Mouse (Mus musculus): ENCODE results near the gene C87436.
A peak's percentile ranks its signal among the peaks of the same experiment; 100 is the strongest.

The C87436 gene

GRCm38 (mm10) chr6:86431531-86431930, 6.6 kb upstream of the C87436 start:
- no peak for DNase-seq

- no peak for DNase-seq
Observed at GRCm38 (mm10) chr6:86433696-86434095, 4.5 kb upstream of the C87436 start.

DNA sequence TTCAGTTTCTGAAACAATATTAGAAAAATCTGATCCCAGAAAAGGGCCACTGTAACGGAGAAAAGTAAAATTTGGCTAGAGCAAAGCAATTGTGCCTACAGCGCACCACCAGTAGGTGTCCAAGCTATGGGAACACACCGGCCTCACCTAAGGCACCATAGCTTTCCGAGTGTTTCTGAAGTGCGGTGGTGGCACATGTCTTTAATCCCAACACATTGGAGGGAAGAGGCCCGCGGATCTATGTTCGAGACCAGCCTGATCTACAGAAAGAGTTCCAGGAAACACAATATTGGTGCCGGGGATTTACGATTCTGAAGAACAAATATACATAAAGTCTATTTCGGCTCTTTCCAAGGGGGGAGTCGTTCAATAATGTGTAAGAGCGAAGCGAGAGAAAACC, 463 bp upstream of the C87436 start:
- DNase-seq, result peak; percentile 57 to 72

- no peak for DNase-seq
Observed at GRCm38 (mm10) chr6:86439119-86439496, 934 bp downstream of the C87436 start.

DNA sequence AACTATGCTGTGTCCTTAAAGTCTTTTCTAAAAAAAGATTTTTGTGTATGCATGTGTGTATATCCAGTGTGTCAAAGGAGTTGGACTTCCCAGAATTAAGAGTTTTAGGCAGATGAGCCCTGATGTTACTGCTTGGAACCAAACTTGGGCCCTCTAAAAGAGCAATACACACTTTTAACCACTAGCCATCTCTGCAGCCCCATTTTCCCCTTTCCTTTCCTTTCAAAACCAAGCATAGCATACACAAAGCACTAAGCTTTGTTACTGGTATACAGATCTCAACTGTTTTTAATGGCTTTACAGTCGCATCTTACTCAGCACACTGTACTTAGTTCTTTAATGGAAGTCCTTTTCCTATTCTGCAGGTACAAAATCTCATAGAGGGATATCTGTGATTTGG, 1.4 kb downstream of the C87436 start:
- DNase-seq, result no peak

- DNase-seq, result no peak
Observed at GRCm38 (mm10) chr6:86441571-86441970, 3.4 kb downstream of the C87436 start.

DNA sequence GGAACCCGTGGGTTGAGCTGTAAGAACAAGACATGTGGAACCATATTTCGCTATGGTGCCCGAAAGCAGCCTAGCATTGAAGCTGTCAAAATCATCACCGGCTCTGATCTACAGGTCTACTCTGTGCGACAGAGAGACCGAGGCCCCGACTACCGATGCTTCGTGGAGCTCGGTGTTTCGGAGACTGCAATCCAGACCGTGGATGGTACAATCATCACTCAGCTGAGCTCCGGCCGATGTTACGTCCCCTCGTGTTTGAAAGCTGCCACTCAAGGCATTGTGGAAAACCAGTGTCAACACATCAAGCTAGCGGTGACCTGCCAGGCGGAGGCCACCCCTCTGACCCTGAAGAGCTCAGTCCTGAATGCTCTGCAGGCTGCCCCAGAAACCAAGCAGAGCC, 7.4 kb downstream of the C87436 start:
- no peak for DNase-seq

DNA sequence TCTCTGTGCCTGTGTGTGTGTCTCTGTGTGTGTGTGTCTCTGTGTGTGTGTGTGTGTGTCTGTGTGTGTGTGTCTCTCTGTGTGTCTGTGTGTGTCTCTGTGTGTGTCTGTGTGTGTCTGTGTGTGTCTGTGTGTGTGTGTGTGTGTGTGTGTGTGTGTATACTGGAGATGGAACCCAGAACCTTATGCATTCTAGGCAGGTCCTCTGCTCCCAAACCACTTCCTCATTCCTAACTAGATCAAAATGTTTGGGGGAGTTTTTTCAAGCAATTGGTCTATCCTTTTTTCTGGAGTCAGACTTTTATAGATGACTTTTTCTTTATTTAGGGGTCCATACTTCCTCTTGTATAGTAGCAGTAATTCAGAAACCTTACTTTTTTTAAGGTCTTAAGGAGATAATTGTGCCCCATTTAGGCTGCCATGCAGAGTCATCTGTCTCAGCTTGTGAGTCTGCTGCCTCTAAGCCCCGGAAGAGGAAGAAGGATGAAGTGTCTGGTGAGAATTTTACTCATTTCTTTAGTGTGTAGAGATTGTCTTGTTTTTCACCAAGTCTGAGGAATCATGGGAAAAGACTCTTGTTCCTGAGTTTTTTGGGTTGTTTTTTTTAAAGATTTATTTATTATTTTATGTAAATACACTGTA, 8.9 kb downstream of the C87436 start:
- no peak for DNase-seq

- DNase-seq, result no peak
Observed at GRCm38 (mm10) chr6:86456727-86457126, 18.6 kb downstream of the C87436 start.

DNA sequence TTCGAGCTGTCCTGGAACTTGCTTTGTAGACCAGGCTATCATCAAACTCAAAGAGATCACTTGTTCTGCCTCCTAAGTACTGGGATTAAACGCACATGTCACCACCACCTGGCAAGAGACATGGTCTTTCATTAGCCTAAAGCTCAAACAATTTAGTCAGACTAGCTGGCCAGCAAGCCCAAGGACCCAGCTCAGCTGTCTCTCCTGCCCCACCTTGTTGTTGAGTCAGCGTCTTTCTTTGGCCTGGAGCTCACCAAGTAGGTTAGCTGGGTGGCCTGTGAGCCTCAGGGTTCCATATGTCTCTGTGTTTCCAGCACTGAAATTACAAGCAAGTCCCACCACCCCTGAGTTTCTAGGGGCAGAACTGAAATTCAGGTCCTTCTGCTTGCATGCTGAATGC, 24.9 kb downstream of the C87436 start:
- DNase-seq, result no peak

- peak in 1 of 2 experiments; percentile 38 for DNase-seq
Observed at GRCm38 (mm10) chr6:86471317-86471716, 33.1 kb downstream of the C87436 start.

- DNase-seq, result no peak
Observed at GRCm38 (mm10) chr6:86471760-86472099, 33.6 kb downstream of the C87436 start.

GRCm38 (mm10) chr6:86472100-86472955, 34.2 kb downstream of the C87436 start:
- DNase-seq, result peak; percentile 99 to 100

GRCm38 (mm10) chr6:86473077-86473476, 34.9 kb downstream of the C87436 start:
- peak in 1 of 2 experiments; percentile 45 for DNase-seq

DNA sequence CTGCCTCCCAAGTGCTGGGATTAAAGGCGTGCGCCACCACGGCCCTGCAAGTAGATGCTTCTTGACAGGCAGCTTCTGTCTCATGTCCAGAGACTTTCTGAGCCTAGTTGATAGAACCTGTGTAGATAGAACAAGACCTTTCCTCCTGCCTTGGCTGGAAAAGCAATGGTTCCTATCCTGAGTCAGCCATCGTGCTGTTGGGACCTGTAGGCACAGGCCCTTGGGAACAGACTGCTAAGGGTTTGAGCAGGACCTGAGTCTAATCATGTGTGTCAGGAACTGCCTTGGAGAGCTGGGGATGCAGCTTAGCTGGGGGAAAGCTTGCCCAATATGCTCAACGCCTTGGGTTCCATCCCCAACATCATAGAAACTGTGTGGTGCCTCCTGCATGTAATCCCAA, 35.9 kb downstream of the C87436 start:
- DNase-seq, result no peak

DNA sequence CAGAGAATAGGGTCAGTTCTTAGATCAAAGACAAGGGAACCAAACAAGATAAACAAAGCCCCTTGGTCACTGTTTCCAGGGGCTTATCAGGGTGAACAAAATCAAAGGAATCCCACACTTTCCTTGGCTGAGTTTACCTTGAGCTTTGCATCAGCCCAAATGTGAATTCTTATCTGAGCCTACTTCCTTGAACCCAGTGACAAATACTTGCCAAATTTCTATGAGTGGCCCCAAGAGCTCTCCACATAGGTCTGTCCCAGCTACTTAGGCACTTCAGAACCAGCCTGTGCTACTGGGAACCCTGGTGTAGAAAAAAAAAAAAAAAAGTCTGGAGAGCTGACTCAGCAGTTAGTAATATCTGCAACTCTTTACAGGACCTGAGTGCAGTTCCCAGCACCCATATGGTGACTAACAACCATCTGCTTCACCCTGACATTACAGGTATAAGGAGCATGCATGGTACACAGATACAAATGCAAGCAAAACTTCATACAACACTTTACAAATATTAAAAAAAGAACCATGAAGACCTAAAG, 36.5 kb downstream of the C87436 start:
- DNase-seq, result no peak

GRCm38 (mm10) chr6:86475462-86476167, 37.4 kb downstream of the C87436 start:
- DNase-seq, result peak in 1 of 2 experiments; percentile 71

DNA sequence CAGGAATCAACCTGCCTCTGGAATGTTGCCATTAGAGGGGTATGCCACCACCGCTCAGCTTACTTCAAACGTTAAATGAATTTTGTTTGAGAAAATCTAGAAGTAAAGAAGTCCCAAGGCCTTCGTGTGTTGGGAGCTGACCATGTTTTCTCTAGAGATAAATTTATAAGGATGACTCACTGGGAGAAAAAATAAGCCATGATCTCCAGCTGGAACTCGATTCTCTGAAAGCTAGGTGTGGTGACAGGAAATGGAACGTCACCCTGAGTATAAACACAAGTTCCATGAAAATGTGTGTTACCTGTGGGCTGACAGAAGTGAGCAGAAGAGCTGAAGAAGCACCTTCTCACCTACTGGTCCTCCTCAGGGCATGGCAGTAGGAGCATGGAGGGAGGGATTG, 38.8 kb downstream of the C87436 start:
- no peak for DNase-seq

DNA sequence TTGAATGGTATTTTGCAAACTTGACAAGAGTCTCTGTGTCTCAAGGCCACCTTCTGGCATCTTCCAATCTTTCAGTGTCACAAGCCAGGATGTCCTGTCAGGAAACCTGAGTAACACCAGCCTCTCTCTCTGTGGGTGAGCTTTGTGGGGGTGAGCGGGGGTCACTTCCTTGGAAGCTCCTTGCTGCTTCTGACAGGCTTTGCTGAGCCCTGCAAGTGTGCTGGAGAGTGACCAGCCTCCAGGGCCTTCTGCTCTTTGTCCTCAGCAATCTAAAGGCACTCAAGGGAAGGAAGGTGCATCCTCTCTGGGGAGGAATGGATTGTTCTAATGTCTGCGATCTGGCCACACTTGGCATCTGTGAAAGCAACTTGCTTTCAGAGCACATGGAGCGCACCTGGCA, 41.1 kb downstream of the C87436 start:
- peak; percentile 63 to 87 for DNase-seq

DNA sequence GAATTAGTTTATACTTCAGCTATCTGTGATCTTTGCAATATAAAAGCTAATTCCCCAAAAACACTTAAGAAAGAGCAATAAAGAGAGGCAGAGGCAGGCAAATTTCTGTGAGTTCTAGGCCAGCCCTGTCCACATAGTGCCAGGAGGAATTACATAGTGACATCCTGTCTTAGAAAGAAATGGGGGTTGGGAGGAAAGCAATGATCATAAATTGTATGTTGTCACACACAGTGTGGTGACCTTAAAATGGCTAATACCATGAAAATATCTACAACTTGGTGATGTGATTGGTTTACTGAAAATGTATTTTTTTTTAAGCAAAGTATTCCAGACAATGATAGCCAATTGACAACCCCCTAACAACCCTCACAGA, 41.6 kb downstream of the C87436 start:
- no peak for DNase-seq

GRCm38 (mm10) chr6:86480189-86480831, 42.1 kb downstream of the C87436 start:
- DNase-seq, result peak; percentile 66 to 83

- DNase-seq, result no peak
Observed at GRCm38 (mm10) chr6:86481871-86482270, 43.7 kb downstream of the C87436 start.
